Mouse (Mus musculus): ENCODE data around the gene Cacna1c.

DNA sequence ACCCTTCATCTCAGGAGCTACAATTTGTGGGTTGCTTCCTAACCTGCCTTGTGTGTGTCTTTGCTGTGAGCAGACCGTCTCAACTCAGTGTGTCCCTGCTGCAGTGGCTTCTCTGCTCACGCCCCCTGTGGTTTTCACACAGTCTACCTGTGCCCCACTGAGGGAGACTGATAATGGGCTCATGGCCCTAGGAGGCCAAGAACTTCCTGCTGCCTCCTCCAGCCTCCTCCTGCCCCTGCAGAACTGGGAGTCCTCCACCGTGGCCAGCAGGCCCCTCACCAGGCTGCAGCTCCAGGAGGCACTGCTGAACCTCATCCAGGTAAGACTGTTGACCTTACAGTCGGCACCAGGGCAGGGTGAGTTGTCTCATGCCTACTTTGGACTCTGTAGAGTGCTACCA, 21.4 kb upstream of the Cacna1c start:
- TF ChIP-seq HCFC1 (IDR thresholded peaks at IDR 0.05; ENCODE audit: borderline replicate concordance, insufficient read depth, low read length), result no peak
- TF ChIP-seq CHD2 (IDR thresholded peaks at IDR 0.05; ENCODE audit: low read depth, low read length), result no peak
- TF ChIP-seq ZNF384 (IDR thresholded peaks at IDR 0.05; ENCODE audit: low read depth, low read length), result no peak
- TF ChIP-seq MAFK (IDR thresholded peaks at IDR 0.05; ENCODE audit: insufficient read depth, low read depth, low read length), result no peak
